Mouse (Mus musculus): ENCODE data around the gene Mapk10.

Mapk10 gene

DNA sequence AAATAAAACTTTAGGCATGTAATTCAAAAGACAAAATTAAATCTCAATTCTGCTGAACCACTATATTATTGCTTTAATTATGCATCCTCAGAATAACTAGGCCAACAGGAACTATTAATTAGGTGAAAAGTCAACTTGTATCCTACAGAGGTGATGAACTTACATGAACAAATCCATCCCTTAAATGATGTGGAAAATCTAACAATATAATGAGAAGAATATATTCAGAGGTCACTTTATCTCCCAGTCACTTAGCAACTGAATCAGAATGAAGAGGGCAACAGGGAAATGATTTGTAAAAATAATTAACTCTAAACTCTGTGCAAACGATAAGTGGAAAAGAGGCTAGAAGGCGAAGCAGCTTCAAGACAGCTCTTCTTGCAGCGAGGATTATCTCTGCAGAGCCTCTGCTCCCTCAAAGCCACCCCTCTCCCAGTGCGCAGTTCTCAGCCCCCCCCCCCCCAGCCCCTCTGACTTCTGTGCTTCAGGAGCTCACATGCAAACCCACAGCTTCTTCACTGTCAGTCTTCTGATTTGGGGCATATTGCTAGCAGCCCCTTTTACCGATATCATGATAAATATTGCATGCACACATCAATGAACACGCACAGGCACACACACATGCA lies 138.8 kb downstream of the Mapk10 start:
- DNase-seq (ENCODE audit: extremely low read depth, insufficient read length, low spot score) = no peak

GRCm38 (mm10) chr5:103071006-103071612 lies 140.0 kb downstream of the Mapk10 start:
- no peak for DNase-seq (ENCODE audit: extremely low read depth, insufficient read length, low spot score)

DNA sequence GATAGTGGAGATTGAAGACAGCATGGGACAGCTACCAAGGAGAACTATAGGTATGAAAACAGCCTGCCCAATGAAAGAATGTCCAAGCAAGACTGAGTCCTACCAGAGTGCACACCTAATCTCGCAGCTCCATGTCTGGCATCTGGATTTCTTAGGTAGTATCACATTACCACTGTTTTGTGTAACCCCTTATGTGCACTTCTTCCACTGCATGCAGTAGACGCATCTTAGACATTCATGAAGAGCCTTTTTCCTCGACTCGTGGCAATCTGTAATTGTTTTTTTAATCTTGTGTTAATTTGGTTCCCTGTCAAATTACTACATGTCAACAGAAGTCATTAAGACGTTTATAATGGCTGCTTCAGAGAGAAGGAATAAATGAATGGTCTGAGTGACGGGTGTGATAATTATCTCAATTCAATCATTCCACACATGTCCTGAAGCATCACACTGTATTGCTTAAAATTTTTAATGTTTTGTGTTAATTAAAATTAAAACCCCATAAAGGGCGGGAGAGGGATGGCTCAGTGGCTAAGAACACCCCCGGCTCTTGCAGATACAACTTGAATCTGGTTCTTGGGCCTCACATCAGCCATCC lies 160.7 kb downstream of the Mapk10 start:
- DNase-seq (ENCODE audit: extremely low read depth, insufficient read length, low spot score) = no peak

- no peak for DNase-seq (ENCODE audit: extremely low read depth, insufficient read length, low spot score)
Observed at GRCm38 (mm10) chr5:103048011-103048410, 163.1 kb downstream of the Mapk10 start.

GRCm38 (mm10) chr5:103037752-103038151 lies 173.4 kb downstream of the Mapk10 start:
- DNase-seq (ENCODE audit: extremely low read depth, insufficient read length, low spot score) = no peak

- DNase-seq (ENCODE audit: extremely low read depth, insufficient read length, low spot score) = no peak
Observed at GRCm38 (mm10) chr5:103028940-103029621, 182.1 kb downstream of the Mapk10 start.

- DNase-seq (ENCODE audit: extremely low read depth, insufficient read length, low spot score) = no peak
Observed at GRCm38 (mm10) chr5:103022504-103023172, 188.5 kb downstream of the Mapk10 start.

DNA sequence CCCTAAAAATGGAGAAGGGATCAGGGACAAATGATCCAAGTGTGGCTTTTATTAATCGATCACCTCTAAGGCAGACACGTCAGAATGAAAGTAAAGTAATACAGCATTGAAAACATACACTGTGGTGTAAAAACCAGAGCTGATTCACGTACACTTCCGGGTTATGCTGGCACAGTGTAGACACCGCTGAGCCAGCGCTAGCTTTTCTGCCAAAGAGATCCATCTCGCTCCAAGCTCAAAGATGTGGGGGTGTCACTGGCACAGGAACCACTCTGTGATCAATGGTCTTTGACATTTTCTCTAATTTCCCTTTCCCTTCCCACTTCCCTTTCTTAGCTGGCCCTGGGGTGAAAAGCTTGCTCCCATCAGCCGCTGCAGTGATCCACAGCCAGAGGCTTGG lies 189.7 kb downstream of the Mapk10 start:
- DNase-seq (ENCODE audit: extremely low read depth, insufficient read length, low spot score) = no peak

DNA sequence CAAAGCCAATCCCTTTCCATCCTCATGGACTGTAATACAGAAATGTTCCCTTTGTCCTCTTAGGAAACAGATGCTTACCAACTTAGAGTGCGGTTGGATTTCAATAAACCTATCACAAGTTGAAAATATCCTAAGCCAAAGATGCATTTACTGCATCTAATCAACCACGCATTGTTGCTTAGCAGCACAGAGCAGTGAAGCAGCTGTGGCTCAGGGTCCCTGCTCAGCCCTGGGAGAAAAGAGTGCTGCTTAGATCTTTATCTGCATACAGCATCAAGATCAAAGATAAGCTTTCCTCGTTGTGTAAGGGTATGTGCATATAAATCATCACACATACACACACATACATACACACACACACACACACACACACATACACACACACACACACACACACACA lies 190.2 kb downstream of the Mapk10 start:
- no peak for DNase-seq (ENCODE audit: extremely low read depth, insufficient read length, low spot score)

GRCm38 (mm10) chr5:103020127-103020526 lies 191.0 kb downstream of the Mapk10 start:
- DNase-seq (ENCODE audit: extremely low read depth, insufficient read length, low spot score) = no peak

DNA sequence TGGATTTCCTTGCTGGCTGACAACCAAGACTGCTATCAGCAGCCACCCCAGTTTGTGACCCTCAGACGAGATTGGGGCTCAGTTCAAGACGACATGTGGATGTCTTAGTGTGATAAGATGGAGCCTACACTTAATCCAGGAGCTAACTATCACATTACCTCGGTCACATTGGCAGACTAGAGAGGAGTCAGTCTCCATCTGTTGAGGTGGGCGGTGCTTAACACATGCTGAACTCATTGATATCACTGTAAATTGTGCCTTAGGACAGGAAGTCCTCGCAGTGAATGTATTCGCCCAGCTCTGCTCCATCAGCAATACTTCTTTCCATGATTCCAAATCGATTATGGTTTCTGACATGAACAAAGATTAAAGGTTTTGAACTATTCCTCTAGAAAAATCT lies 193.5 kb downstream of the Mapk10 start:
- DNase-seq (ENCODE audit: extremely low read depth, insufficient read length, low spot score) = no peak

- no peak for DNase-seq (ENCODE audit: extremely low read depth, insufficient read length, low spot score)
Observed at GRCm38 (mm10) chr5:103014309-103014708, 196.8 kb downstream of the Mapk10 start.

DNA sequence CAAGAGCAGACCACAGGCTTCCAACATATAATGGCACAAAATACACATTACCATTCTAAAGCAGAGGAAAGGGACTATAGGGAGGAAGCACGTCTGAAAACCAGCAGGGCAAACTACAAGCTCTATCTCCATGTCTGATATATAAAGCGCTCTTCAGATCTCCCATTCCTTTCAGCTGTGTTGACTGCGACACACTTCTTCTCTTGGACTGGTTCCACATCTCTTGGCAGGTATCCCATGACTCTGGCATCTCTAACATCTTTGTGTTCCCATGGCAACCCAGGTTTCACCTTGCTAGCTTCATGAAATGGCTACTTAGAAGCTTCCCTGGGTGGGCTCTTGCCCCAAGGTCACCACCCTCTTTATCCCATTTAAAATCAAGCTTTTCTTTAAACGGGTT lies 202.2 kb downstream of the Mapk10 start:
- no peak for DNase-seq (ENCODE audit: extremely low read depth, insufficient read length, low spot score)

- DNase-seq (ENCODE audit: extremely low read depth, insufficient read length, low spot score) = no peak
Observed at GRCm38 (mm10) chr5:103002116-103002515, 209.0 kb downstream of the Mapk10 start.

DNA sequence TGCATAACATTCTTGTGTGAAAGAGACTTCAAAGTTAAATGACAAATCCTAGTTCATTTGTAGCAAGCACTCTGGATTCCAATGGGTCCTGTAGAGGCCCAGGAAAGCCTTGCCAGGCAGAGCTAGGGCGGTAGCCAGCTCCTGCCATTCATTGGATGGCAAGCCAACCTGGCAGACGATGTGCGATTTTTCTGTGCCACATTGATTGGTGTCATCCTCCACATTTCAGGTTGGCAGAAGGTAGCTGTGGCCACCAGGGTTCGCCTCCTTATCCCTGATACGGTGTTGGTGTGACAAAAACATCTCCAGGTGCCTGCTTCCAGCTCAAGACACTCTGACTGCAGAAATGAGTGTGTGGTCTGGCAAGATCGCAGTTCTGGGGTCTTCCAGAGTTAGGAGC lies 210.6 kb downstream of the Mapk10 start:
- DNase-seq (ENCODE audit: extremely low read depth, insufficient read length, low spot score) = no peak

DNA sequence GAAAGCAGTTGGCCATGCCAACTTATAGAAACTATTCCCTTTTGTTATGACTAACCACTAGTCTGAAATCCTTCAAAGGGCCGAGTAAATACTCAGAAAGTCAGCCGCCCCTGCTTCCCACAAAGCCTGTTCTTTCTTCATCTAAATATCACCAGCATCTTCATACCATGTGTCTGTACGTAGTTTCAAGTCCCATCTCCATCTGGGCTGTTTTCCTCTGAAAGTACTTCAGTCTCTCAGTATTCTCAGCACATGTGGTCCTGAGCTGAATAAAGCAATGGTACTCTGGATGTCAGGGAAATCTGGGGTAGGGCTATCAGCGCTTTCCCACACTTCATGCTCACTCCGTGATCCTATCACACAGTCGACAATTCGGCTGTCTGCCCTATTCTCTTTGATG lies 212.6 kb downstream of the Mapk10 start:
- no peak for DNase-seq (ENCODE audit: extremely low read depth, insufficient read length, low spot score)

GRCm38 (mm10) chr5:102997907-102998306 lies 213.2 kb downstream of the Mapk10 start:
- no peak for DNase-seq (ENCODE audit: extremely low read depth, insufficient read length, low spot score)

DNA sequence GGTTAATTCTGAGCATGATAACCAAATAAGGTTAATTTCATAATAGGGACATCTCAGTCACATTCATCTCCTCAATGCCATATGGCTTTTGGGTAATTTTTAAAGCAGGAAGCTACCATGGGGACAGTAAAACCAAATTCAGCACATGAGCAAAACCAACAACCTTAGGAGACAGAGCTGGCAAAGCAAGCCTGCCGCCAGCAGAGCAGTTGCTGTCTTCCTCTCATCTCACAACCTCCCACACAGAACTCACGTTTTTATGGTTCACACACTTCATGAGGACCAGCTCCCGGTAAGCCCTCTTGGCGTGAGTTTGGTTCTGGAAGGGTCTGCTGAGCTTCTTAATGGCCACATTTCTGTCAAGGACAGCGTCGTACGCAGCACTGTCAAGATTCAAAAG lies 214.8 kb downstream of the Mapk10 start:
- no peak for DNase-seq (ENCODE audit: extremely low read depth, insufficient read length, low spot score)

- DNase-seq (ENCODE audit: extremely low read depth, insufficient read length, low spot score) = no peak
Observed at GRCm38 (mm10) chr5:102995928-102996327, 215.2 kb downstream of the Mapk10 start.

DNA sequence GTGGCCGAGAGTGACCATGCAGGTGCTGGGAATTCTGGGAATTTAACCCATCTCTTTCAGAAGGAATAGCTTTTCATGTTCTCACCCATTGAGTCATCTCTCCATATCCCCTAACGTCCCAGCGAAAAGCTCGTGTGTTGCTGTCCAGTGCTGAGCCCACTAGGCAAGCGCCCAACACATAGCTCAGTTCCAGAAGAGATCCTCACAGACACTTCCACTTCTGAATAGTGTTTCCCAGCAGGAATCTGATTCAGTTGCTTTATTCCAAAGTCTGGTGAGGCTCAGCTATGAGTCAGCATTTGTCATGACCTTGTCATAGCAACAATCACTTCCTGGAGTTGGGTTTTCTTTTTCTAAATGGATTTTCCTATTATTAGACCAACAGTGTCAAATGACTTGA lies 217.2 kb downstream of the Mapk10 start:
- DNase-seq (ENCODE audit: extremely low read depth, insufficient read length, low spot score) = peak; percentile 73

- DNase-seq (ENCODE audit: extremely low read depth, insufficient read length, low spot score) = no peak
Observed at GRCm38 (mm10) chr5:102991691-102992090, 219.4 kb downstream of the Mapk10 start.

Measured in 3134 (cell line).